Mouse (Mus musculus): ENCODE measurements at regions not wholly inside any gene's neighbourhood (a gene's known extent, or its start where the extent isn't known, plus 50 kb on each side); places are given as distances from the start of the nearest gene placed in this dataset.

GRCm38 (mm10) chr10:119037781-119038180, 167.8 kb upstream of the Dyrk2 start:
- 25% methylated on average over 8 of the region's 8 CpGs for WGBS (ENCODE audit: insufficient replicate concordance)
- ATAC-seq (ENCODE audit: insufficient read depth), result no peak
- H3K9me3 ChIP-seq (replicated peaks), result no peaks in the 10 kb centered on the region
- H3K27ac ChIP-seq (replicated peaks), result no peak overlapping the region
- H3K4me3 ChIP-seq (replicated peaks), result no peak overlapping the region
- no peaks in the 10 kb centered on the region for H3K27me3 ChIP-seq
- no peak overlapping the region for H3K9ac ChIP-seq
- H3K4me1 ChIP-seq (replicated peaks), result no peaks in the 10 kb centered on the region
- H3K4me2 ChIP-seq, result no peak overlapping the region
- H3K36me3 ChIP-seq (replicated peaks), result no peaks in the 10 kb centered on the region

GRCm38 (mm10) chr10:119035863-119036262, 165.9 kb upstream of the Dyrk2 start:
- H3K4me1 ChIP-seq (replicated peaks), result no peaks in the 10 kb centered on the region
- no peaks in the 10 kb centered on the region for H3K36me3 ChIP-seq (replicated peaks)
- no peak overlapping the region for H3K4me2 ChIP-seq
- no peak overlapping the region for H3K9ac ChIP-seq
- H3K4me3 ChIP-seq (replicated peaks), result no peak overlapping the region
- ATAC-seq (ENCODE audit: insufficient read depth), result no peak
- H3K27me3 ChIP-seq, result no peaks in the 10 kb centered on the region
- 71% methylated on average over 5 of the region's 5 CpGs for WGBS (ENCODE audit: insufficient replicate concordance)
- H3K27ac ChIP-seq (replicated peaks), result no peak overlapping the region
- H3K9me3 ChIP-seq (replicated peaks), result no peaks in the 10 kb centered on the region

- H3K4me1 ChIP-seq (replicated peaks), result no peaks in the 10 kb centered on the region
- no peak overlapping the region for H3K4me3 ChIP-seq (replicated peaks)
- no peak overlapping the region for H3K4me2 ChIP-seq
- ATAC-seq (ENCODE audit: insufficient read depth), result no peak
- 38% methylated on average over 4 of the region's 4 CpGs for WGBS (ENCODE audit: insufficient replicate concordance)
- no peaks in the 10 kb centered on the region for H3K9me3 ChIP-seq (replicated peaks)
- H3K36me3 ChIP-seq (replicated peaks), result no peaks in the 10 kb centered on the region
- H3K27ac ChIP-seq (replicated peaks), result no peak overlapping the region
- H3K9ac ChIP-seq, result no peak overlapping the region
- H3K27me3 ChIP-seq, result no peaks in the 10 kb centered on the region
Measured at GRCm38 (mm10) chr10:119034396-119034795, 164.4 kb upstream of the Dyrk2 start.

GRCm38 (mm10) chr10:119031282-119032275, 161.6 kb upstream of the Dyrk2 start:
- no peak overlapping the region for H3K27ac ChIP-seq (replicated peaks)
- no peaks in the 10 kb centered on the region for H3K27me3 ChIP-seq
- H3K36me3 ChIP-seq (replicated peaks), result no peaks in the 10 kb centered on the region
- ATAC-seq (ENCODE audit: insufficient read depth), result no peak
- H3K9me3 ChIP-seq (replicated peaks), result no peaks in the 10 kb centered on the region
- H3K4me1 ChIP-seq (replicated peaks), result no peaks in the 10 kb centered on the region
- no peak overlapping the region for H3K9ac ChIP-seq
- no peak overlapping the region for H3K4me3 ChIP-seq (replicated peaks)
- 44% methylated on average over 16 of the region's 16 CpGs for WGBS (ENCODE audit: insufficient replicate concordance)
- H3K4me2 ChIP-seq, result no peak overlapping the region

GRCm38 (mm10) chr10:119028480-119029137, 158.6 kb upstream of the Dyrk2 start:
- no peak overlapping the region for H3K4me2 ChIP-seq
- ATAC-seq (ENCODE audit: insufficient read depth), result no peak
- H3K9me3 ChIP-seq (replicated peaks), result no peaks in the 10 kb centered on the region
- H3K36me3 ChIP-seq (replicated peaks), result no peaks in the 10 kb centered on the region
- 30% methylated on average over 3 of the region's 3 CpGs for WGBS (ENCODE audit: insufficient replicate concordance)
- H3K4me1 ChIP-seq (replicated peaks), result no peaks in the 10 kb centered on the region
- no peak overlapping the region for H3K27ac ChIP-seq (replicated peaks)
- no peaks in the 10 kb centered on the region for H3K27me3 ChIP-seq
- H3K9ac ChIP-seq, result no peak overlapping the region
- H3K4me3 ChIP-seq (replicated peaks), result no peak overlapping the region

- WGBS (ENCODE audit: insufficient replicate concordance), result 43% methylated on average over 6 of the region's 6 CpGs
- ATAC-seq (ENCODE audit: insufficient read depth), result no peak
- Histone ChIP-seq H3K4me1 (replicated peaks) (no peaks in the 10 kb centered on the region), H3K4me3 (replicated peaks) (no peak overlapping the region), H3K27ac (replicated peaks) (no peak overlapping the region), H3K4me2 (no peak overlapping the region), H3K36me3 (replicated peaks) (no peaks in the 10 kb centered on the region), H3K9me3 (replicated peaks) (no peaks in the 10 kb centered on the region), H3K27me3 (no peaks in the 10 kb centered on the region), H3K9ac (no peak overlapping the region)
Measured at GRCm38 (mm10) chr10:119027241-119027901, 157.4 kb upstream of the Dyrk2 start.

- 40% methylated on average over 4 of the region's 4 CpGs for WGBS (ENCODE audit: insufficient replicate concordance)
- no peaks in the 10 kb centered on the region for H3K36me3 ChIP-seq (replicated peaks)
- no peak overlapping the region for H3K9ac ChIP-seq
- no peaks in the 10 kb centered on the region for H3K9me3 ChIP-seq (replicated peaks)
- no peaks in the 10 kb centered on the region for H3K27me3 ChIP-seq
- ATAC-seq (ENCODE audit: insufficient read depth), result no peak
- no peak overlapping the region for H3K4me2 ChIP-seq
- no peaks in the 10 kb centered on the region for H3K4me1 ChIP-seq (replicated peaks)
- H3K27ac ChIP-seq (replicated peaks), result no peak overlapping the region
- no peak overlapping the region for H3K4me3 ChIP-seq (replicated peaks)
Measured at GRCm38 (mm10) chr10:119026291-119026690, 156.3 kb upstream of the Dyrk2 start.

- WGBS (ENCODE audit: insufficient replicate concordance), result 47% methylated on average over 9 of the region's 9 CpGs
- Histone ChIP-seq H3K4me1 (replicated peaks) (no peaks in the 10 kb centered on the region), H3K27ac (replicated peaks) (no peak overlapping the region), H3K9me3 (replicated peaks) (no peaks in the 10 kb centered on the region), H3K36me3 (replicated peaks) (no peaks in the 10 kb centered on the region), H3K4me2 (no peak overlapping the region), H3K27me3 (no peaks in the 10 kb centered on the region), H3K4me3 (replicated peaks) (no peak overlapping the region), H3K9ac (no peak overlapping the region)
- ATAC-seq (ENCODE audit: insufficient read depth), result no peak
Measured at GRCm38 (mm10) chr10:119024425-119024824, 154.4 kb upstream of the Dyrk2 start.

GRCm38 (mm10) chr10:119019082-119019481, 149.1 kb upstream of the Dyrk2 start:
- Histone ChIP-seq H3K9me3 (replicated peaks) (no peaks in the 10 kb centered on the region), H3K4me2 (no peak overlapping the region), H3K9ac (no peak overlapping the region), H3K4me3 (replicated peaks) (no peak overlapping the region), H3K36me3 (replicated peaks) (no peaks in the 10 kb centered on the region), H3K27ac (replicated peaks) (no peak overlapping the region), H3K4me1 (replicated peaks) (no peaks in the 10 kb centered on the region), H3K27me3 (no peaks in the 10 kb centered on the region)
- 77% methylated on average over 10 of the region's 10 CpGs for WGBS (ENCODE audit: insufficient replicate concordance)
- no peak for ATAC-seq (ENCODE audit: insufficient read depth)

- 54% methylated on average over 4 of the region's 4 CpGs for WGBS (ENCODE audit: insufficient replicate concordance)
- H3K36me3 ChIP-seq (replicated peaks), result no peaks in the 10 kb centered on the region
- no peak overlapping the region for H3K9ac ChIP-seq
- H3K4me1 ChIP-seq (replicated peaks), result peaks cover 3% of the 10 kb centered on the region; the same call in 1 of the 2 replicates
- H3K4me2 ChIP-seq, result no peak overlapping the region
- ATAC-seq (ENCODE audit: insufficient read depth), result no peak
- H3K27ac ChIP-seq (replicated peaks), result no peak overlapping the region
- H3K27me3 ChIP-seq, result no peaks in the 10 kb centered on the region
- no peaks in the 10 kb centered on the region for H3K9me3 ChIP-seq (replicated peaks)
- no peak overlapping the region for H3K4me3 ChIP-seq (replicated peaks)
Measured at GRCm38 (mm10) chr10:119018490-119018889, 148.5 kb upstream of the Dyrk2 start.

GRCm38 (mm10) chr10:119016104-119016503, 146.1 kb upstream of the Dyrk2 start:
- Histone ChIP-seq H3K4me1 (replicated peaks) (peaks cover 5% of the 10 kb centered on the region; the same call in 1 of the 2 replicates), H3K27me3 (no peaks in the 10 kb centered on the region), H3K9me3 (replicated peaks) (no peaks in the 10 kb centered on the region), H3K4me2 (no peak overlapping the region), H3K4me3 (replicated peaks) (no peak overlapping the region), H3K9ac (no peak overlapping the region), H3K36me3 (replicated peaks) (no peaks in the 10 kb centered on the region), H3K27ac (replicated peaks) (no peak overlapping the region)
- no peak for ATAC-seq (ENCODE audit: insufficient read depth)
- WGBS (ENCODE audit: insufficient replicate concordance), result 69% methylated on average over 8 of the region's 8 CpGs
